Mouse (Mus musculus): Measurements from ENCODE around the gene Ctnnd1. TPM values are rescaled to one million over a fixed set of nuclear protein-coding genes. Genes with fewer than 3 reads are reported as not detected.

Ctnnd1 gene
- polyA plus RNA-seq, 1 experiment: 79.9 TPM

DNA sequence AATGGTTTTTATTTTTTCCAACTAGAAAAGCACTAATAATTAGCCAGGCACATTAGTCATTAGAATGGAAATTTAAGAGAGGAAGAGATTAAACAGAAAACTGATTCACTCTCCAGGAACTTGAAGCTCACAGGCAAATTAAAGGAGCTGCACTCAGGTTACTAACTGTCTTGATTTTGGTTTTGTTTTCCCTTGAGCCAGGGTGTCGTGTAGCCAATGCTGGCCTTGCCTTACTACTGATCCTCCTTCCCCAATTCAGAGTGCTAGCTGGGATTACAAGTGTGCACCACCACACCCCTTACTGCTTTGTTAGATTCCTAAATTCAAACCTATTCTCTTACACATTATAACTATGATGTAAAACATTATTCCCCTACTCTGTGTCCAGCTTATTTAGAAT lies 42.7 kb downstream of the Ctnnd1 start:
- no peak overlapping the region for H3ac ChIP-seq (ENCODE audit: control insufficient read depth, insufficient read length, low read depth)
- no peak overlapping the region for H3K4me3 ChIP-seq (ENCODE audit: insufficient read depth, poor library complexity, severe bottlenecking)
- H3K36me3 ChIP-seq (ENCODE audit: control insufficient read depth, insufficient read depth): peaks cover 95% of the 10 kb centered on the region
- H3K79me2 ChIP-seq (ENCODE audit: control insufficient read depth, insufficient read depth): no peaks in the 10 kb centered on the region
- no peak for TF ChIP-seq MYOG (IDR thresholded peaks at IDR 0.05; ENCODE audit: control insufficient read depth, extremely low read depth, insufficient read length)
- TF ChIP-seq CTCF (IDR thresholded peaks at IDR 0.05; ENCODE audit: control insufficient read depth, insufficient read depth, insufficient read length): no peak
- no peak for TF ChIP-seq USF1 (IDR thresholded peaks at IDR 0.05; ENCODE audit: low read depth)
- TF ChIP-seq FOSL1 (IDR thresholded peaks at IDR 0.05; ENCODE audit: insufficient read depth, low read length, poor library complexity, severe bottlenecking): no peak
- TF ChIP-seq CEBPB (IDR thresholded peaks at IDR 0.05; ENCODE audit: low read depth): no peak
- no peak for TF ChIP-seq MYOD1 (IDR thresholded peaks at IDR 0.05; ENCODE audit: control insufficient read depth, insufficient read length, low read depth)
- no peak for TF ChIP-seq MAX (IDR thresholded peaks at IDR 0.05)
- H3K27me3 ChIP-seq (ENCODE audit: control insufficient read depth, insufficient read depth, insufficient read length): no peaks in the 10 kb centered on the region
- H3K79me3 ChIP-seq (ENCODE audit: low read depth): no peaks in the 10 kb centered on the region

DNA sequence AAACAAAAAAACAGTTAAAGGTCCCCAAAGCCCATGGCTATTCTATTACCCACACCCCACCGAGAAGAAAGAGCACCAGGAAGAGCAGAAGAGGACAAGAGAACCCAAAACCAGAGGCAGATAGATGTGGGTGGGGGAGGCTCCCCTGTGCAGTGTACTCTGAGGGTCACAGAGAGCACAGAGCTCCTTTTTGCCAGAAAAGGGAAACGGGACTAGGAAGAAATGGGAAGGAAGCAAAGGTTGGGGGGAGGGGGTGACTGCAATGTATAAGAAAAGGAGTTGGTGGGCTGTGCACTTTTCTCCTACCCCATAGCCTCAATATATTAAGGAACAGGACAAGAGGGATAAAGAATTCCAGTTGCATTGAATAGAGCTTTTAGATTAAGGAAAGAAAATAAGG lies 49.6 kb downstream of the Ctnnd1 start:
- no peak overlapping the region for H3K4me3 ChIP-seq (ENCODE audit: insufficient read depth, poor library complexity, severe bottlenecking)
- peaks cover 90% of the 10 kb centered on the region for H3K36me3 ChIP-seq (ENCODE audit: control insufficient read depth, insufficient read depth)
- no peak for TF ChIP-seq CEBPB (IDR thresholded peaks at IDR 0.05; ENCODE audit: low read depth)
- no peak for TF ChIP-seq USF1 (IDR thresholded peaks at IDR 0.05; ENCODE audit: low read depth)
- TF ChIP-seq MAX (IDR thresholded peaks at IDR 0.05): no peak
- no peak for TF ChIP-seq FOSL1 (IDR thresholded peaks at IDR 0.05; ENCODE audit: insufficient read depth, low read length, poor library complexity, severe bottlenecking)
- TF ChIP-seq MYOG (IDR thresholded peaks at IDR 0.05; ENCODE audit: control insufficient read depth, extremely low read depth, insufficient read length): no peak
- no peak for TF ChIP-seq CTCF (IDR thresholded peaks at IDR 0.05; ENCODE audit: control insufficient read depth, insufficient read depth, insufficient read length)
- TF ChIP-seq MYOD1 (IDR thresholded peaks at IDR 0.05; ENCODE audit: control insufficient read depth, insufficient read length, low read depth): no peak
- H3K79me3 ChIP-seq (ENCODE audit: low read depth): no peaks in the 10 kb centered on the region
- H3K79me2 ChIP-seq (ENCODE audit: control insufficient read depth, insufficient read depth): no peaks in the 10 kb centered on the region
- H3ac ChIP-seq (ENCODE audit: control insufficient read depth, insufficient read length, low read depth): no peak overlapping the region
- H3K27me3 ChIP-seq (ENCODE audit: control insufficient read depth, insufficient read depth, insufficient read length): no peaks in the 10 kb centered on the region

GRCm38 (mm10) chr2:84599270-84599888 lies 51.2 kb downstream of the Ctnnd1 start:
- Histone ChIP-seq H3K79me2 (ENCODE audit: control insufficient read depth, insufficient read depth) (no peaks in the 10 kb centered on the region), H3K4me3 (ENCODE audit: insufficient read depth, poor library complexity, severe bottlenecking) (no peak overlapping the region), H3K36me3 (ENCODE audit: control insufficient read depth, insufficient read depth) (peaks cover 79% of the 10 kb centered on the region), H3K27me3 (ENCODE audit: control insufficient read depth, insufficient read depth, insufficient read length) (no peaks in the 10 kb centered on the region), H3ac (ENCODE audit: control insufficient read depth, insufficient read length, low read depth) (no peak overlapping the region), H3K79me3 (ENCODE audit: low read depth) (no peaks in the 10 kb centered on the region)
- TF ChIP-seq FOSL1 (IDR thresholded peaks at IDR 0.05; ENCODE audit: insufficient read depth, low read length, poor library complexity, severe bottlenecking) (no peak), MAX (IDR thresholded peaks at IDR 0.05) (no peak), MYOD1 (IDR thresholded peaks at IDR 0.05; ENCODE audit: control insufficient read depth, insufficient read length, low read depth) (no peak), USF1 (IDR thresholded peaks at IDR 0.05; ENCODE audit: low read depth) (no peak), CEBPB (IDR thresholded peaks at IDR 0.05; ENCODE audit: low read depth) (no peak), CTCF (IDR thresholded peaks at IDR 0.05; ENCODE audit: control insufficient read depth, insufficient read depth, insufficient read length) (no peak)

DNA sequence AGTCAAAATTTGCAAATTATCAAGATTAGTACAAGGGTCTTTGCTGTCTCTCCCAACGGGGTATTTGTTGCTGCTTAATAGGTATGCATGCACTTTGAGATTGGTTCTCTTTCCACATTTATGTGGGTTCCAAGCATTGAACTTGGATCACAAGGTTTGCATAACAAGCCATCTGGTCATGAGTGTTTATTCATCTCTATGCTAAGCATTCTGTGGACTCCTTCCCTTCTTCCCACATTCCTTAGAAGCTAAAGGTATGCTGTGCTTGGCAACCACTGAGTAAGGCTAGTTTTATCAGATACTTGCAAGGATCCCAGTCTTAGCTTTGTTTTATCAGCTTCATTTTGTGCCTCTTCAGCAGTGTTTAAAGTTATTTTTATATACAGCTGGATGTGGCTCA lies 53.4 kb downstream of the Ctnnd1 start:
- no peak for TF ChIP-seq FOSL1 (IDR thresholded peaks at IDR 0.05; ENCODE audit: insufficient read depth, low read length, poor library complexity, severe bottlenecking)
- no peak for TF ChIP-seq MYOD1 (IDR thresholded peaks at IDR 0.05; ENCODE audit: control insufficient read depth, insufficient read length, low read depth)
- H3K79me2 ChIP-seq (ENCODE audit: control insufficient read depth, insufficient read depth): no peaks in the 10 kb centered on the region
- H3K4me3 ChIP-seq (ENCODE audit: insufficient read depth, poor library complexity, severe bottlenecking): no peak overlapping the region
- no peaks in the 10 kb centered on the region for H3K27me3 ChIP-seq (ENCODE audit: control insufficient read depth, insufficient read depth, insufficient read length)
- H3K79me3 ChIP-seq (ENCODE audit: low read depth): no peaks in the 10 kb centered on the region
- H3K36me3 ChIP-seq (ENCODE audit: control insufficient read depth, insufficient read depth): peaks cover 65% of the 10 kb centered on the region
- no peak overlapping the region for H3ac ChIP-seq (ENCODE audit: control insufficient read depth, insufficient read length, low read depth)

DNA sequence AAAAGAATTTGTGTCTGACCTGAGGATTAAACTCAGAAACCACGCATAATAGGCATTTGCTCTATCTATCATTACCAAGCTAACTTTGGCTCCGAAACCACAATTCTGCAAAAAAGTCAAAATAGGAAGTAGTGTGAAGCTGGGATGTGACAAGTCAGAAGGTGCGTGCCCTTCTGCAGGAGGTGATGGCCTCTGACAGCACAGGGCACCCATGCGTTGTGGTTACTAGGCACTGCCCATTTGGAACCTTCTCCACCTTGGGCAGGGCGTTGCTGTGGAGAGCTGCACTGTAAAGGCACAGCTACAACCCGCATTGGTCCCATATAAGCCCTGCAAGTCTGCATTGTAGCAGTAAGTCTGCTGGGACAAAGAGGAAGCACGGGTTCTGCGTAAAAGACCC lies 57.8 kb downstream of the Ctnnd1 start:
- TF ChIP-seq USF1 (IDR thresholded peaks at IDR 0.05; ENCODE audit: low read depth): no peak
- TF ChIP-seq CEBPB (IDR thresholded peaks at IDR 0.05; ENCODE audit: low read depth): no peak
- TF ChIP-seq MYOG (IDR thresholded peaks at IDR 0.05; ENCODE audit: control insufficient read depth, extremely low read depth, insufficient read length): no peak
- TF ChIP-seq FOSL1 (IDR thresholded peaks at IDR 0.05; ENCODE audit: insufficient read depth, low read length, poor library complexity, severe bottlenecking): no peak
- TF ChIP-seq MAX (IDR thresholded peaks at IDR 0.05): no peak
- no peak for TF ChIP-seq CTCF (IDR thresholded peaks at IDR 0.05; ENCODE audit: control insufficient read depth, insufficient read depth, insufficient read length)
- no peak for TF ChIP-seq MYOD1 (IDR thresholded peaks at IDR 0.05; ENCODE audit: control insufficient read depth, insufficient read length, low read depth)
- H3K36me3 ChIP-seq (ENCODE audit: control insufficient read depth, insufficient read depth): peaks cover 35% of the 10 kb centered on the region

DNA sequence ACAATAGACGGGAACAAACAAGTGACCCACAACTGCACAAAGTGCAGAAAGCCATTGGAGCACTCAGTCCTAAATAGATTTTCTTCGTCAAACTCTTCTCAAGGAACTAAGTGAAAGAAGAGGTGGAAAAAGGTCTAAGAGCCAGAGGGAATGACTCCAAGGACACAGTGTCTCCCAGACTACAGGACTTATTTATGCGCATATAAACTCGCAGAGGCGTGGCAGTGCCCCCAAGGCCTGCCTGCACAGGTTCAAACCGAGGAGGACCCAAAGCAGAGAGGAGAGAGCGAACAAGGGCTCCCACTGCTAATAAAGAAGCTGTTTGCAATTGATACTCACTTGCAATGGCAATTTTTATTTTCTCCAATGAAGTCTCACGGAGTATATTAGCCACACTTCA lies 64.9 kb downstream of the Ctnnd1 start:
- H3K36me3 ChIP-seq (ENCODE audit: control insufficient read depth, insufficient read depth): no peaks in the 10 kb centered on the region
- H3K79me3 ChIP-seq (ENCODE audit: low read depth): no peaks in the 10 kb centered on the region
- TF ChIP-seq USF1 (IDR thresholded peaks at IDR 0.05; ENCODE audit: low read depth) (no peak), CEBPB (IDR thresholded peaks at IDR 0.05; ENCODE audit: low read depth) (no peak), CTCF (IDR thresholded peaks at IDR 0.05; ENCODE audit: control insufficient read depth, insufficient read depth, insufficient read length) (no peak)
- H3K27me3 ChIP-seq (ENCODE audit: control insufficient read depth, insufficient read depth, insufficient read length): no peaks in the 10 kb centered on the region
- H3ac ChIP-seq (ENCODE audit: control insufficient read depth, insufficient read length, low read depth): no peak overlapping the region
- no peaks in the 10 kb centered on the region for H3K79me2 ChIP-seq (ENCODE audit: control insufficient read depth, insufficient read depth)
- no peak overlapping the region for H3K4me3 ChIP-seq (ENCODE audit: insufficient read depth, poor library complexity, severe bottlenecking)

More for the DNA sequence above, 57.8 kb downstream of the Ctnnd1 start:
- no peaks in the 10 kb centered on the region for H3K27me3 ChIP-seq (ENCODE audit: control insufficient read depth, insufficient read depth, insufficient read length)
- no peaks in the 10 kb centered on the region for H3K79me3 ChIP-seq (ENCODE audit: low read depth)
- no peak overlapping the region for H3K4me3 ChIP-seq (ENCODE audit: insufficient read depth, poor library complexity, severe bottlenecking)
- H3ac ChIP-seq (ENCODE audit: control insufficient read depth, insufficient read length, low read depth): no peak overlapping the region
- H3K79me2 ChIP-seq (ENCODE audit: control insufficient read depth, insufficient read depth): no peaks in the 10 kb centered on the region

Measured in C2C12 (cell line).